Mouse (Mus musculus): ENCODE measurements around the gene Dzip1.

DNA sequence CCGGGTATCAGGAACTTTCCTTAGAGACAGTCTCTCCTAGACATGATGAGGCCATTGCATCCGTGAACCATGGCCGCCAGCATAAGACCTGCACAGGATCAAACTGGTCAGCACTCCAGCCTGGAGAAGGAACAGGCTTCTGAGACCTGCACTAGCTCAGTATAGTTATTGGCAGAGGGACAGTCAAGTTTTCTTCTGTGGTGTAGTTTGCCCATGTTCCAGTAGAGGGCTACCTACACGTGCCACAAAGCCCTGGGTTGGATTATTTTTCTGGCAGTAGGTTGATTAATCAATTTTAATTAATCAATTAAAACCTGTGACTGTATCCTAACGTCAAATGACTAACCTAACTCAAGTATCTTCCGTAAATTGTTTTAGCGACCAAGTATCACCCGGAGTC is 6.2 kb downstream of the Dzip1 start:
- TF ChIP-seq CTCF (IDR thresholded peaks at IDR 0.05; ENCODE audit: low read depth) (peak; percentile 76), EP300 (optimal IDR thresholded peaks at IDR 0.05) (no peak)

Data from stomach, postnatal 0 days (tissue).